Mouse (Mus musculus): Measurements from ENCODE around the gene Celf2.
"Not testable (repeated sequence)": the region's sequence is repeated elsewhere in the genome, so short reads cannot be mapped to it uniquely, and the experiment has no call there.

The Celf2 gene

GRCm38 (mm10) chr2:7509463-7509862, at the start of gene Celf2:
Celf2 (minus strand) TSS chr2:7509563.
- DNase-seq (ENCODE audit: low spot score): not testable (repeated sequence)

GRCm38 (mm10) chr2:7555144-7555892, 46.0 kb upstream of the Celf2 start:
- DNase-seq (ENCODE audit: low spot score): no peak

GRCm38 (mm10) chr2:7554601-7555000, 45.2 kb upstream of the Celf2 start:
- DNase-seq (ENCODE audit: low spot score): no peak

GRCm38 (mm10) chr2:7552887-7553286, 43.5 kb upstream of the Celf2 start:
- no peak for DNase-seq (ENCODE audit: low spot score)

GRCm38 (mm10) chr2:7548886-7549285, 39.5 kb upstream of the Celf2 start:
- no peak for DNase-seq (ENCODE audit: low spot score)

GRCm38 (mm10) chr2:7534615-7535204, 25.3 kb upstream of the Celf2 start:
- DNase-seq (ENCODE audit: low spot score): no peak

GRCm38 (mm10) chr2:7534195-7534594, 24.8 kb upstream of the Celf2 start:
- no peak for DNase-seq (ENCODE audit: low spot score)

GRCm38 (mm10) chr2:7531185-7531960, 22.0 kb upstream of the Celf2 start:
- DNase-seq (ENCODE audit: low spot score): no peak

GRCm38 (mm10) chr2:7530461-7531184, 21.3 kb upstream of the Celf2 start:
- DNase-seq (ENCODE audit: low spot score): no peak

- DNase-seq (ENCODE audit: low spot score): no peak
Observed at GRCm38 (mm10) chr2:7529637-7530036, 20.3 kb upstream of the Celf2 start.

GRCm38 (mm10) chr2:7526696-7527095, 17.3 kb upstream of the Celf2 start:
- DNase-seq (ENCODE audit: low spot score): no peak

GRCm38 (mm10) chr2:7519473-7519872, 10.1 kb upstream of the Celf2 start:
- DNase-seq (ENCODE audit: low spot score): no peak

- DNase-seq (ENCODE audit: low spot score): no peak
Observed at GRCm38 (mm10) chr2:7493420-7493819, 15.9 kb downstream of the Celf2 start.

GRCm38 (mm10) chr2:7484974-7485373, 24.4 kb downstream of the Celf2 start:
- no peak for DNase-seq (ENCODE audit: low spot score)

- no peak for DNase-seq (ENCODE audit: low spot score)
Observed at GRCm38 (mm10) chr2:7482062-7482461, 27.3 kb downstream of the Celf2 start.

GRCm38 (mm10) chr2:7460329-7461056, 48.9 kb downstream of the Celf2 start:
- DNase-seq (ENCODE audit: low spot score): no peak

GRCm38 (mm10) chr2:7438721-7439282, 70.6 kb downstream of the Celf2 start:
- no peak for DNase-seq (ENCODE audit: low spot score)

GRCm38 (mm10) chr2:7426481-7426880, 82.9 kb downstream of the Celf2 start:
- no peak for DNase-seq (ENCODE audit: low spot score)

- DNase-seq (ENCODE audit: low spot score): no peak
Observed at GRCm38 (mm10) chr2:7400530-7400929, 108.8 kb downstream of the Celf2 start.

GRCm38 (mm10) chr2:7395935-7396334, 113.4 kb downstream of the Celf2 start:
- no peak for DNase-seq (ENCODE audit: low spot score)

- no peak for DNase-seq (ENCODE audit: low spot score)
Observed at GRCm38 (mm10) chr2:7395473-7395872, 113.9 kb downstream of the Celf2 start.
